Mouse (Mus musculus): Measurements from ENCODE around the gene Adrm1.

The Adrm1 gene

DNA sequence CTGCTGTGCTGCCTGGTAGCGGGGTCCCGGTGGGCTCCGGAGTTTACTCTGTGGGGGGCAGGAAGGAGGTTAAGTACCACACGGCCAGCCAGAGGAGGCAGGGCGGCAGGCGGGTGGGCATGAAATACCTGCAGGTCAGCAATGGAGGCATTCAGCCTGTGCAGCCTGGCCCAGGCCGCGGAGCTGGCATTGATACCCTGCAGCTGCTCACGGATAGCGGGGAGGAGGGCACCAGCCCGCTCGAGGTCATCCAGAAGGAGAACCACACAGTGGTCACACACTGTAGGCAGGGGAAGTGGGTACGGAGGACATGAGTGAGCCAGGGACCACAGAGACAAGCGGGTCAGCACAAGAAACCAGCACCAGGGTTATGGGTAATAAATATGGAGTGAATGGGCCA, 14.4 kb downstream of the Adrm1 start:
- no peak for DNase-seq

- no peak for DNase-seq
These were observed 16.1 kb downstream of the Adrm1 start for GRCm38 (mm10) chr2:180187362-180187761.

GRCm38 (mm10) chr2:180196610-180197322, 25.5 kb downstream of the Adrm1 start:
- no peak for DNase-seq

- no peak for DNase-seq
These were observed 26.2 kb downstream of the Adrm1 start for GRCm38 (mm10) chr2:180197323-180198037.

DNA sequence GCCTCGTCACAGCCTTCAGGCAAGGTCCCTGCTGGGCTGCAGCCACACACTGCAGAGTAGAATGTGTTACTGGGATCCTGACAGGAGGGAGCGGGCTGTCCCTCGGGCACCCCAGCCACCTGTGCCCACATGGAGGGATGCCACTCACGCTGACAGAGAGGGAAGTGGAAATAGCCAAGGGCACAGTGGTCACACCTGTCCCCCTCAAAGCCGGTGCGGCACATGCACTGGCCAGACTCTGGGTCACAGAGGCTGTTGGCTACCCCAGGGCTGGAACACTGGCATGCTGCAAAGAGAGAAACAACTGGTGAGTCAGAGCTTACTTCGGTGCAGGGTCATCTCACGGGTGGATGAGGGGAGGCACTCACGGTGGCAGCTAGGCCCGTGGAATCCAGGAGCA, 27.5 kb downstream of the Adrm1 start:
- no peak for DNase-seq

DNA sequence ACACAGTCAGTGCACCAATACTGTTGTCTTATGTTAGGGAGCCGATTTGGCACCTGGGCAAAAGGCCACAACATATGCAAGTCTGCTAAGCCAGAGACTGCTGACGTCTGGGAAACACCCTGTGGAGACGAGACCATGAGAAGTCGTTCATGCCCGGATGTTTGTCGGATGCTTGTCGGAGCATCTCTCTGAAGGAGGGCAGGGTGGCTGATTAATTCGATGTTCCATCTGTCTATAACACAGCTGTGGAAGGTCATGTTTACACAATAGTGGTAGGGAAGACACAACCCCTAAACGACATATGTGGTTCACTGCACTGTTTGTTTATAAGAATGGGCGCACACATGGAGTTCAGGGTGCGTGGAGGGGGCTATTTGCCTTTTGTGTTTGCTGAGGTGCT, 29.4 kb downstream of the Adrm1 start:
- DNase-seq: no peak

- no peak for DNase-seq
These were observed 30.0 kb downstream of the Adrm1 start for GRCm38 (mm10) chr2:180201303-180201702.

DNA sequence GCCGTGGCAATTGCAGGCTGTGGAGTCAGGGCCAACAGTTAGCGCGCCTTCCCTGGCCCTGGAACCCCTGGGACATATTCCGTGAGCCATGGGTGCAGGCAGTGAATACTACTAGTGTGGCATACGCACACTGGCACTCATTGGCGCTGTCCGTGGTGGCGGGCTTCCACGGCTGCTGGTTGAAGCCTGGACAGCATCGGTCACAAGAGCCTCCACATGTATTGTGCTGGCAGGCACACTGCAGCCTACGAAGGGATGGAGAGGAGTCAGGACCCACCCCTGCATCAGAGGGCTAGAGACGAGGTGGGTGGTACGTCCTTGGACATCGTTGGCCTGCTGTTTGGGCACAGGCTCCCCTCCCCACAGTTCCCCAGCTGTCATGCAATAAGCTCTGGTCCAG, 31.0 kb downstream of the Adrm1 start:
- DNase-seq: no peak

DNA sequence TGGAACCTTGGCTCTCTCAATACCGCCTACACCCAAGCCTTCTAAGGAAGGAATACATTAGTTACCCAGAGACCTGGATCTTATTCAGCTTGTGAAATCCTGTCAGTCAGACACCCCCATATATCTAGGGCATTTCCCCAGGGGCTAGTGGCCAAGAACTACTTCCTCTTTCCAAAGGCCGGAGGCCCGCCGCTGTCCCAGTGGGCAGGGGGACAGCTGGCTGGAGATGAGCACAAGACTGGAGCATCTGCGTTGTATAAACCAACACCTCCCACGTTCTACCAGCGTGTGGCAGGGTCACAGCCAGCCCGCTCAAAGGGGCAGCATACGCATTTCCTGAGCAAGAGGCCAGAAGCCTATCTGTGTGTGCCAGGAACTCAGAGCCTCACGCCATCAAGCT, 31.5 kb downstream of the Adrm1 start:
- no peak for DNase-seq

DNA sequence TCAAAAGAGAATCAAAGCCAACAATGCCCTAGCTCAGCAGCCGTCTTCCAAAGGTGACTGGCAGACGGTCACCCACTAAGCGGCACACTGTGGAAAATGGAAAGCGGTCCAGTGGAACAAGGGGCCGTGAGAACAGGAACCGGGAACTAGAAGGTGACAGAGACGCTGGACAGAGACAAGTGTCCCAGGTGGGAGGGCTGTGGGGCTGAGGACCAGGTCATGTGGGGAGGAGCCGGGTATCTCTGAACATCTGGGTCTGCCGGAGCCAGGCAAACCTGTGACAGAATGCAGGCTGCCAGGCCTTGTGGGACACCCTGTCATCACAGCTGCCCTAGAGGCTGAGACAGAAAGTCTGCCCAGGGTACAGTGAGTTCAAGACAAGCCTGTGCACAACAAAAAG, 33.2 kb downstream of the Adrm1 start:
- DNase-seq: no peak

GRCm38 (mm10) chr2:180205083-180205955, 34.0 kb downstream of the Adrm1 start:
- no peak for DNase-seq

DNA sequence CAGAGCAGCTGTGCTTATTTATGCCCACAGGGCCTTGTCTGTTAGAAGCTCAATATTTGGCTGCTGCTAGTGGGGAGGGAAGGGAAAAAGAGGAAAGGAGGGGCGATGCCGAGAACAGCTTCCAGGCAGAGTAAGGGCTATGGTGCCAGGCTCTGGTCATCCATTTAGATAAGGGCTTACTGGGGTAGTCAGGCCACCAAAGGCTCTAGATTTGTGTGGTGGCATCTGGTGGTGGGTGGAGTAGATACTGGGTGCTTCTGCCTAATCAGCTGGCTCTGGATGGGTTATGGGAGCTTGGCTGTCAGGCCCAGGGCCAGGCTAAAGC, 34.6 kb downstream of the Adrm1 start:
- no peak for DNase-seq

DNA sequence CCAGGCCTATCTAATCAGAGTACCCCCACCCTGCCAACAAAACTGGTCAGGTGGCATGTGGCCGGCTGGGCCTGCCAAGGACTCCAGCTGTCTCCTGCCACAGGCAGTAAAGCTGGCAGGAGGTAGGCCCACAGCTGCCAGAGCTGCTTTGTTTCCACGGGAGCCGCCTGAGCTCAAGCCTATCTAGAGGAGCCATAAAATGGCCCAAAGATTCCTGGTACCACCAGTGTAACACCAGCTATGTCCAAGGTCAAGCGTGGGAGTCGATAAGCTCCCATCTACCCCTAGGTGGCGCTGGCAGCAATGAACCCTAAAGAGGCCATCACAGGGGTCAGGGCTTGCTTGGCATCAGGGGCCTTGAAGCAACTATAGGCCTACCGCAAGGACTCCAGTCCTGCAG, 36.6 kb downstream of the Adrm1 start:
- DNase-seq: no peak

DNA sequence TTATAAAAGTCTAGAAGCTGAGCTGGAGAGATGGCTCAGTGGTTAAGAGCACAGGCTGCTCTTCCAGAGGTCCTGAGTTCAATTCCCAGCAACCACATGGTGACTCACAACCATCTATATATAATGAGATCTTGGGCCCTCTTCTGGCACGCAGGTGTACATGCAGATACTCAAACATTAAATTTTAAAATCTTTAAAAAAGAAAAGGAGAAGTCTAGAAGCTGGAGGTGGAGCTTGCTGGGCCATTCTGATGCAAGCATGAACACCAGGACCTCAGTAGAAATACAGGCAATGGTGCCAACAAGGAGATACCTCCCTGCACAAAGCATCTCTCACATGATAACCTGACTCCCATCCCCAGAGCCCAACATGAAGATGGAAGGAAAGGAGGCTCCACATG, 37.7 kb downstream of the Adrm1 start:
- DNase-seq: no peak

- DNase-seq: no peak
These were observed 41.0 kb downstream of the Adrm1 start for GRCm38 (mm10) chr2:180212255-180212654.

DNA sequence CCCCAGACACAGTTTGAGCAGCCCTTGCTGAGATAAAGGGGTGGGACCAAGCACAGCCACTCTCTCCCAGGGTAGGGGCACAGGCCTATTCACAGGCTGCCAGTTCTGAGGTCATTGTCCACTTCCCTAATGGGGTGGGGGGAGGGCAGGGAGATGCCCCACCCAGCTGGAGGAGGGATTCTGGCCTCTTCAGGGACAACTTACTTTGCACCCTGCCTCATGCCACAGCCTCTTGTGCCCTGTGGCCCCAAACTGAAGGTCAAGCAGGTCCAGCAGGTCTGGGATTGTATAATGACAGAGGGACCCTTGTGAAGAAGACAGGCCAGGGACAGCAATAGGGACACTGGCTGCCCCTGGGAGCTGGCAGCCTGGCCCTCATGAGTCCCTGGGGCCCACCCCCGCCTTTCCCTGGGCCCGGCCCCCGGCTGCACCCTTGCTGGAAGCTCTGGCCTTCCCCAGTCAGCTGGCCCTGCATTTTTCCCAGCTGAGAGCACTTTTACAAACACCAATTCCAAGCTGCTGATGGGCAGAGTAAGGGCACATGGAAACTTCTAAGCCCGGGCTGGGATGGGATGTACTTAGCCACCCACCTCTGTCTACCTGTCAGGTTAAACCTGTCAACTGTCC, 43.2 kb downstream of the Adrm1 start:
- DNase-seq: no peak

- no peak for DNase-seq
These were observed 43.8 kb downstream of the Adrm1 start for GRCm38 (mm10) chr2:180215011-180215461.

- no peak for DNase-seq
These were observed 44.7 kb downstream of the Adrm1 start for GRCm38 (mm10) chr2:180215951-180216350.

- DNase-seq: no peak
These were observed 45.6 kb downstream of the Adrm1 start for GRCm38 (mm10) chr2:180216921-180217320.

- no peak for DNase-seq
These were observed 46.3 kb downstream of the Adrm1 start for GRCm38 (mm10) chr2:180217587-180217986.

- no peak for DNase-seq
These were observed 47.0 kb downstream of the Adrm1 start for GRCm38 (mm10) chr2:180218241-180218640.

GRCm38 (mm10) chr2:180218677-180219076, 47.4 kb downstream of the Adrm1 start:
- no peak for DNase-seq

All from thymus, adult 18-20 months (tissue).